Mouse (Mus musculus) cerebellum, adult (tissue): ENCODE data around the gene Lmnb2.

Experiments
- ATAC-seq: cut with Nextera tagmentation; 2 replicates; pipeline ENCODE4 v1.9.2; 2017; ENCODE audit warnings: mild to moderate bottlenecking, moderate library complexity, mixed read lengths; ENCODE audit not compliant: insufficient number of reproducible peaks, low FRiP score, low TSS enrichment

Lmnb2 gene

DNA sequence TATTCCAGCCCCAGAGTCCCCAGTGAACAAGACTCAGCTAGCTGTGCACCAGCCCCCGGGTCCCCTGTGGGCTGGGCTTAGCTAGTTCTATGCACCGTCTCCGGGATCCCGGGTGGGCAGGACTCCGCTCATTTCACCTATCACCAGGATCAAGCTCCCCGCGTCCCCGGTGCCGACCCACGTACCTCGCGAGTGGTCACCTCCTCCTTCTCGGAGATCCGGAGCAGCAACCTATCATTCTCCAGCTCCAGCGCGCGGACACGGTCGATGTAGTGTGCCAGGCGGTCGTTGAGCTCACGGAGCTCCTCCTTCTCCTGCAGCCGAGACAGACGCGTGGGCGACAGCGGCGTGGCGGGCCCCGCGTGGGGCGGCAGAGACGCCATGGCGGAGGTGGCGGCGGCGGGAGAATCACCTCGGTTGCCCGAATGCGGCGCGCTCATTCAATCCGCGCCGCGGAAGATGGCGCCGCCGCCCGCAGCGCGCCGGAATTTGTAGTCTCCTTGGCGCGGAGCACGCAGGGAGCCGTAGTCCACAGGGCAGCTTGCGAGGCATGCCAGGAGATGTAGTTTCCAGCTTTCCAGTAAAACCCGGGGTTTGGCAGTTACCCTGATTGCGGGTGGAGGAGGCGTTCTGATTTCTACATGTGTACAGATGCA is at the start of gene Lmnb2:
TSS of gene Lmnb2 (minus strand) at position 467 of the 656 bp plus-strand sequence.
- ATAC-seq = peak; percentile 65; the same call in 1 of the 2 replicates

DNA sequence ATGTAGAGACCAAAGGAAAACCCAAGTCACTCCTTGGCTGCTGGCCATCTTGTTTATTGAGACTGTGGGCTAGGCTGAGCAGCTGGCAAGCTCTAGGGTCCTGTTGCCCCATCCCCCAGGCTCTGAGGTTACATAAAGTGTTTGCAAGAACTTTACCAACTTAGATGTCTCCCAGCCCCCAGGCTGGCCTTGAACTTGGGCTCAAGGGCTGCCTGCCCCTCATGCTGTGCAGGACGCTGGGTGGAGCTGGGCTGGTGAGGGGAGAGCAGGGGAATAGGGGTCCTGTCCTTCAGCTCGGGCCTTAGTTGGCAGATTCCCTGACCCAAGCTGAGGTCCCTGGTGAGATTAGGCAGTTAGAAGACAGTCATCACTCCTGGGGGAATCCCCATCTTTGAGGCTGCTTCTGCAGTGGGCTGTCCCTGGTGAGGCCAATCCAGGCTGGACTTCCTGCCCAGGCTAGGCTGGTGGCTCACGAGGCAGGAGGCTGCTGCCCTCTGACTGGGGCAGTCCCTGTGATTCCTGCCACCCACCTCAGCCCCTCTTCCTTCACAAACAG is 49.1 kb upstream of the Lmnb2 start:
- ATAC-seq = no peak

DNA sequence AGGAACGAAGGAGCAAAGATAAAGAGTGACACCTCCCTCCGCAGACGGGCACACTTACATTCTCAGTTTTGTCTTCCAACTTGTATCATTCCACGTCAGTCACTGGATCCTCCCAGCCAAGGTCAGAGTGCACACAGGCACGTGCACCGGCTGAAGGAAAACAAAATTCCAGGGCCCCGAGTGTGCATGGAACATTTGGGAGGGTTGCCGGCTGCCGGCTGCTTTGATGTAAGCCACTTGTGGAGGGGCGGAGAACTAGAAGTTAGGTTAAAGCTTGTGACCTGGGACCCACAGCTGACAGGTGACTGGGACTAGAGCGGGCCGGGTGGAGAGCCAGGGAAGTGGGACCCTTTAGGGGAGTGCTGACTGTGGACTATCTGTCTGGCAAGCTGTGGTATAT is 48.3 kb upstream of the Lmnb2 start:
- no peak for ATAC-seq

DNA sequence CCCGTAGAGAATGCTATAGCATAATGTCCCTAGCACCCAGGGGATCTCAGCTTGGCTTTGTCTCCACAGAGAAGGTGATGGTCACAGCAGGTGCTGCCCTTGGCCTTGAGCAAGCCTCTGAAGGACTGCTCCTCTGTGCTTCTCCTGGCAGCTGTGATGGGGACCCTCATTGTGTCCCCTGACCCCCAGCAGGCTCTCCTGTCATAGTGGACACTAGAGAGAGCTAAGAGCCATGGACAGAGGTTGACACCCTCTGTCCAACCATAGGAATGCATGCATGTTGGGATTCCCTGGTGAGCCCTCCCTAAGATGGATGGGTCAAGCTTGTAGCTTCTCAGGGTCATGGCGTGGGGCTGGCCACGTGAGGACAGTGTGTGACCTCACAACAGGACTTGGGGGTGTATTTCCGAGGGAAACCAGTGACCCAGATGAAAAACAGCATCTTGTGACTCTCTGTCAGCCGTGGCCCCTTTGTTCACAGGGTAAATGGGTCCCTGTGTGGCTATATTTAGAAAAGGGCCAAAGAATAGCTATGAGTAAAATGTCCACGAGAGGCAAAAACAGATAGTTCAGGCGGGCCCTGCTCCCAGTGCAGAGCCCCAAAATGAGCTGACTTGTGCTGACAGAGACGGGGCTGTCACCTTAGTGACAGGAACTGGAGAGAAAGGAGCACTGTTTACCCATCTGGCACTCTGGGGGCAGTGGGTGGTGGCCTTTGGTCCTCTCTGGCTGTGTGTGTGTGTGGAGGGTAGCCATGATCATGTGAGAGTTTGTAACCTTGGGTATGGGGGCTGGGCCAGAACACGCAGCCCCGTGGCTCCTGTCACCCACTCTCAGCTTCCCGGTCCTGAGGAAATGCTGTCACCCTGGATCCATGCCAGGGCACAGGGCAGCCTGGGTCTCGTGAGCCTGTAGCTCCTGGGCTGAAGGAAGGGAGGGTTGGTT is 45.3 kb upstream of the Lmnb2 start:
- no peak for ATAC-seq

GRCm38 (mm10) chr10:80962585-80962984 is 44.5 kb upstream of the Lmnb2 start:
- no peak for ATAC-seq

DNA sequence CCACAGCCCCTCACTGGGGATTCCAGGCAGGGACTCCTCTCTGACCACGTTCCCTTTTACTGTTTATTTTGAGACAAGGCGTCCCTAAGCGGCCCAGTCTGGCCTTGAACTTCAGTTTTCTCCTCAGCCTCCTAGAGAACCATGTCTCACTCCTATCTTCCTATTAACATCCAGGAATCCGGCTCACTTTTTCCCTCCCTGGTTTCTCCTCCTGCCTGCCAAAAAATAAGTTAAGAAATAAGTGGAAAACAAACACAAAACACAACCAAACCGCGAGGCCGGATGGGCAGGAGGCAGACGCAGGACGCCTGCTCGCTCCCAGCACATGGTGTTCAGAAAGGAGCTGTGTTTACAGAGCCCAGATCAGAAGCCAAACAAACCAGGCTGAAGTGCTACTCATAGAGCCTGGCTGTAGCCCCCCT is 44.0 kb upstream of the Lmnb2 start:
- no peak for ATAC-seq

GRCm38 (mm10) chr10:80960551-80961508 is 42.8 kb upstream of the Lmnb2 start:
- ATAC-seq = no peak

DNA sequence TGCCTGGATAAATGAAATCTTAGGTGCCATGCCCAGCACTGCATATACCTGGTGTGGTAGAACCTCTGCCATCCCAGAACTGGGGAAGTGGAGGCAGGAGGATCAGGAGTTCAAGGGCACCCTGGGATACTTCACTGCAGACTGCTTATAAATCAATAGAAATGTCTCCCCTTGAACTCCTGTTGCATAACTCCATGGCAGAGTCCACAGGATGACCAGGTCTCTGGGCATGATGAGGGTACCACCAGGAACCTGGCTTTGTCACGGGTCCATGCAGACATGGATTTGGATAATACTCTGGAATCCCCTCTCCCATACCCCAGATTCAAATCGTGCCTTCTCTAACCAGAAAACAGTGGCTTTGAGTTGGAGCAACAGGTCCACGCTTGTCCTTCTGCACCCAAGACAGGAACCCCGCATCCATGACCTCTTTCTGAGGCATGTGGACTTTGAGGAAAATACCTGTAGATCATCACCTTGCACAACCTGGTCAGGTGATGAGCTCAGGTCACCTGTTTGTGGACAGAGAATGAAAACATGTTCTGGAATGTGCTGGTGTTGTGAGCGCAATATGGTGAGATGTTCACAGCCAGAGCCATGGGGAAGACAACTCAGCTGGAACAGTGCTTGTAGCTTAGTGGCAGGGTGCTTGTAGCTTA is 41.1 kb upstream of the Lmnb2 start:
- ATAC-seq = no peak

- no peak for ATAC-seq
These were observed 39.7 kb upstream of the Lmnb2 start for GRCm38 (mm10) chr10:80957791-80958190.

DNA sequence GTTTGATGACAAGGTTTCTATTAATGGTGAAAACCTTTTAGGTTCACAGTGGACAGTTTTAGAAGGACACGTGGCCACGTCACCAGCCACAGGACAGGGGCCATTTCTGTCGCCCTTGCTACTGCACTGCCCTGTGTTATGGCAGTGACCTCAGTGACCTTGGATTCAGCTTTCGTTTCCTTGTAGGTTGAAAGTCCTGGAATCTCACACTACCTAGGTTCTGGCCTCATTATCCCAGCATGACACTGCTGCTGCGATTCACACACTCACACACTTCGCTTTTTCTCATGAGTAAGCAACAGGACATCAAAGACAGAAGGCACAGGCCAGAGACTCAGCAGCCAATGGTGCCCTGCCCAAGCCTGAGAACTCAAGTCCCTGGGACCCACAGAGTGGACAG is 38.9 kb upstream of the Lmnb2 start:
- ATAC-seq = no peak

- no peak for ATAC-seq
These were observed 38.3 kb upstream of the Lmnb2 start for GRCm38 (mm10) chr10:80956385-80956784.

DNA sequence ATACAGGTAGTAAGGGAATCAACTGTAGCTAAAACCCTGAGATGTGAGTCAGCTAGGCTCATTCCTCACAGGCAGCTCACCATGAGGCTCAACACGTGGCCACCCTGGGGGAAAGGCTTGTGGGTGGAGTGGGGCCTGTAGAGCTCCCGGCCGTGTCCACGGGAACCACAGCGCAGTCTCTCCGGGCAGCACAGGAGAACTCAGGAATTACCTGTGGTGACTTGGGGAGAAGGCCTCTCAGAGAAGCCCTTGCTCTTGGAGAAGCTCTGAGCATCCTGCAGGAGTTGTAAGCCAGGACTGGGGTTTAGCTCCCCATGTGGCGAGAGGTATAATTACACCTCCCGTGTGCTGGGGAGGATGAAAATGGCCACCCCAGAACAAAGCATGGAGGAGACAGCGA is 37.5 kb upstream of the Lmnb2 start:
- ATAC-seq = peak; percentile 83

- no peak for ATAC-seq
These were observed 36.8 kb upstream of the Lmnb2 start for GRCm38 (mm10) chr10:80954843-80955242.

- no peak for ATAC-seq
These were observed 36.4 kb upstream of the Lmnb2 start for GRCm38 (mm10) chr10:80954415-80954814.

DNA sequence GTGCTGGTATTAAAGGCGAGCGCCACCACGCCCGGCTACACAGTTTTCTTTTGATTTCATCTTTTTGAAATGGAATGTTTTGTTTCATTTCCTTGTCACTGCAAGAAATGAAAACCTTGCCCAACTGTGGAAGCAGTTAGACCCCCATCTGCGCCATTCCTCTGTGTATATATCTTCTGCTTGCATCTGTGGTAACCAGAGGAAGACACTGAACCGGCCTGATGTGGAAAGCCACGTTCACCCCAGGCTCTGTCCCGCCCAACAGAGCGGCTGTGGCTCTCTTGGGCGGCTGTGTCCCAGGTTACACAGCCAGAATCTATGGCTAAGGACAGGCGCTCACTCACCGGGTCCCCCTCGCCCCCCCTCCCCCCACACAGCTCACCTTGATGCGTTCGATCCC is 34.4 kb upstream of the Lmnb2 start:
- ATAC-seq = no peak

DNA sequence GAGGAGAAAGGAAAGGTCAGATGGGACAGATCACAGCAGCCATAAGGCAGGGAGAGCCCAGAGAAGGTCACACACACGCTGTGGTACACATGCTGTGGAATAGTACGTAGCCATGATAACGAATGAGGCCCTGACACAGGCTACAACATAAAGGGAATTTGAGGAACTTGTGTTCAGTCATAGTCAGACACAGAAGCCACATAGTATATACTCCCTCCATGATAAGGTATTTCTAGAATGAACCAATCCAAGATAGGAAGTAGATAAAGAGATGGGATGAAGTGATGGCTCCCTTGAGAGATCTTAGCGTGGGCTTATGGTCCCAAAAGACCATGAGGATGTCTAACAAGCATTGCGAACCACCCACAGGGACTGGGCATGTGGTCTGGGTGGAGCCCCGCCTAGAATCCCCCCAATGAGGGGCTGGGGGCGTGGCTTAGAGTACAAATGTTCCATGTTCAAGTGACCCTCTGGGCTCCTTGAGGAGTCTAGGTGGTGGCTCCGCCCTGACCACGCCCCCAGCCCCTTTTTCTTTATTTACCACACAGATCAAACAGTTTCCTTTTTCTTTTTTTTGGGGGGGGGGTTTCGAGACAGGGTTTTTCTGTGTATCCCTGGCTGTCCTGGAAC is 33.8 kb upstream of the Lmnb2 start:
- no peak for ATAC-seq

GRCm38 (mm10) chr10:80950314-80950713 is 32.3 kb upstream of the Lmnb2 start:
- no peak for ATAC-seq

- no peak for ATAC-seq
These were observed 31.0 kb upstream of the Lmnb2 start for GRCm38 (mm10) chr10:80949081-80949480.

- no peak for ATAC-seq
These were observed 30.5 kb upstream of the Lmnb2 start for GRCm38 (mm10) chr10:80948570-80948969.
